Mouse (Mus musculus): ENCODE results near the gene Klrk1.
"Not testable (repeated sequence)": the region's sequence is repeated elsewhere in the genome, so short reads cannot be mapped to it uniquely, and the experiment has no call there.

Klrk1 gene

DNA sequence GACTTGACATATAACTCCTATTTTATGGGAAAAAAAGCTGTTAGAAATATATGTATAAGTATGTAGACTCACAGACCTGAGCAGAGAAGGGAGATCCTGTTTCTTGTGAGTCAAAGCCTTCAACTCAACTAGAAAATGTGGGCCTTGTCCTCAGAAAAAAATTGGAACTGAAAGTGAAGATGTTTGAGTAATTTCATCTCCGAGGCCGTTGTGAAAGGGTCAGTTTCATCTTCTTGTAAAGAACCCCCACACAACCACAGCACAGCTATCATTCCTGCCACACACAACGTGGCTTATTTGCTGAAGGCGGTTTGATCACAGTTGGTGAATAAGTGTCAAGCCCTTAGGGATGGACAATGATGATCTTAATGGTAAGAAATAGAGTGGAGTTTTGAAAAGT lies at the start of gene Klrk1:
Gene Klrk1 (minus strand): TSS at position 130 of the 400 bp plus-strand sequence.
- DNase-seq (ENCODE audit: low read depth, low spot score): no peak

DNA sequence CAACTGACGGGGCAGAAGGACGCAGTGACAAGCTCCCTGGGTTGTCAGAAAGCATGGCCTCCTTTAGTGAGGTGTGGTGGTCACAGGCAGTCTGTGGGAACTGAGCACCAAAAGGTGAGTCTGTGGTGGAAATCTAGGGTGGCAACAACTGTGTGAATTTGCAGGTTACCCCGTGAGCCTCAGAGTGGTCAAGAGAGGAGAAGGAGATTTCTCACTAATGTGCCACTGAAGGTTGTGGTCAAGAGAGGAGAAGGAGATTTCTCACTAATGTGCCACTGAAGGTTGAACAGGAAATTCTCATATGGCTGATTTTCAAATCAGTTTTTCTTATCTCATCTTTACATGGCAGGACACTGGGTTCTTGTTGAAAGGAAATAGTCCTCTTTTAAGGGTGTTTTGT lies 37.6 kb upstream of the Klrk1 start:
- DNase-seq (ENCODE audit: low read depth, low spot score): not testable (repeated sequence)

DNA sequence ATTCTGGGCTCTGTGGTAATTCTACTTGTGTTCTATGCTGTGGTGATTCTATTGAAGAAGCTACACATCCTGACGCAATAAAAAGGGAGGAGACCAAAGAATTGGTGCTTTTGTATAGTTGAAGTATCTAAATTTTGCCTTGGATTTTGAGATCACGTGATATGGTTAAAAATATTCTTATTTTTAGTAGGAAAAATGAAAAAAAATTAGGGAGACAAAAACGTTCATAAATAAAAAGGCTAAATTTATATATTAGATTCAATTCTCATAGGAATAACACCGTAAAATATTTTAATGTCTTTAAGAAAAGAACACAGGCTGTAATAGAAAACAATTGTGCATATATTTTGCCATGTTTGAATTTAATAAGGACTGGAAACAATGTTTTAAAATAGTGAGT lies 36.9 kb upstream of the Klrk1 start, which contains the start of gene Klrc2:
Gene Klrc2 (minus strand): TSS at position 101 of the 400 bp plus-strand sequence.
- not testable (repeated sequence) for DNase-seq (ENCODE audit: low read depth, low spot score)

DNA sequence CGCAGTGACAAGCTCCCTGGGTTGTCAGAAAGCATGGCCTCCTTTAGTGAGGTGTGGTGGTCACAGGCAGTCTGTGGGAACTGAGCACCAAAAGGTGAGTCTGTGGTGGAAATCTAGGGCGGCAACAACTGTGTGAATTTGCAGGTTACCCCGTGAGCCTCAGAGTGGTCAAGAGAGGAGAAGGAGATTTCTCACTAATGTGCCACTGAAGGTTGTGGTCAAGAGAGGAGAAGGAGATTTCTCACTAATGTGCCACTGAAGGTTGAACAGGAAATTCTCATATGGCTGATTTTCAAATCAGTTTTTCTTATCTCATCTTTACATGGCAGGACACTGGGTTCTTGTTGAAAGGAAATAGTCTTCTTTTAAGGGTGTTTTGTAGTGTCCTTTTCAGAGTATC lies 20.4 kb upstream of the Klrk1 start:
- not testable (repeated sequence) for DNase-seq (ENCODE audit: low read depth, low spot score)

DNA sequence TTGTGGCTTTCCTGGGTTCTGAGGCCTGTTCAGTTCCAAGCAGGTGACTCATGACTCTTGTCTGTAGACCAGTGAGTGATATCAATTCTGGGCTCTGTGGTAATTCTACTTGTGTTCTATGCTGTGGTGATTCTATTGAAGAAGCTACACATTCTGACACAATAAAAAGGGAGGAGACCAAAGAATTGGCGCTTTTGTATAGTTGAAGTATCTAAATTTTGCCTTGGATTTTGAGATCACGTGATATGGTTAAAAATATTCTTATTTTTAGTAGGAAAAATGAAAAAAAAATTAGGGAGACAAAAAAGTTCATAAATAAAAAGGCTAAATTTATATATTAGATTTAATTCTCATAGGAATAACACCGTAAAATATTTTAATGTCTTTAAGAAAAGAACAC lies 19.6 kb upstream of the Klrk1 start, which contains the start of gene Klrc3:
Gene Klrc3 (minus strand): TSS at position 101 of the 400 bp plus-strand sequence.
- not testable (repeated sequence) for DNase-seq (ENCODE audit: low read depth, low spot score)

DNA sequence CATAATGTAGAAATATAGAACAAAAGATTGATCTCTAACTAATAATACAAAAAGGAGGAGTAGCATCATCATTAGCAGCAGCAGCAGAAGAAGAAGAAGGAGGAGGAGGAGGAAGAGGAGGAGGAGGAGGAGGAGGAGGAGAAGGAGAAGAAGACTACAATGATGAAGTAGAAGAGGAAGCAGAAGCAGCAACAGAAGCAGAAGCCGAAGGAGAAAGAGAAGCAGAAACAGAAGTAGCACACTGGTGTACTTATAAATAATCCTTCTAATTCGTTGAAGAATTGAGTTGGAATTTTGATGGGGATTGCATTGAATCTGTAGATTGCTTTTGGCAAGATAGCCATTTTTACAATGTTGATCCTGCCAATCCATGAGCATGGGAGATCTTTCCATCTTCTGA lies 7.4 kb upstream of the Klrk1 start:
- DNase-seq (ENCODE audit: low read depth, low spot score): not testable (repeated sequence)

DNA sequence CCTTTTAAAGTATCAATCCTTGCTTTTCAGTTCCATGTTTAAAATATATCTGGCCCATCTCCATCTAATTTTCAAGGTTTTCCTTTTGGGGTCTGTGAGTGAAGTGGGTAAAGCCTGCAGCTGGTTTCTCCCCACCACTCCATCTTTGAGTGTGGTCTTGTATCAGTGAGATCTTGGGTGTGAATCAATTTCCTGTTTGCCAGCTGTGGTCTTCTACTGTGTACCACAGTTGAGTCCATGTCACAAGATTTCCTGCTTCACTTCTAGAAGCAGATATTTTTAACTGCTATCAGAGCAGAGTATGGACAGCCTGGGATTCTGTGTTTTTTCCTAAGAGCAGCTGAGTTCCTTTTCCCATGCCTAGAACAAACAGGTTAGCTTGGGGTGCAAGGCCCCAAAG lies 15.3 kb downstream of the Klrk1 start:
- no peak for DNase-seq (ENCODE audit: low read depth, low spot score)

DNA sequence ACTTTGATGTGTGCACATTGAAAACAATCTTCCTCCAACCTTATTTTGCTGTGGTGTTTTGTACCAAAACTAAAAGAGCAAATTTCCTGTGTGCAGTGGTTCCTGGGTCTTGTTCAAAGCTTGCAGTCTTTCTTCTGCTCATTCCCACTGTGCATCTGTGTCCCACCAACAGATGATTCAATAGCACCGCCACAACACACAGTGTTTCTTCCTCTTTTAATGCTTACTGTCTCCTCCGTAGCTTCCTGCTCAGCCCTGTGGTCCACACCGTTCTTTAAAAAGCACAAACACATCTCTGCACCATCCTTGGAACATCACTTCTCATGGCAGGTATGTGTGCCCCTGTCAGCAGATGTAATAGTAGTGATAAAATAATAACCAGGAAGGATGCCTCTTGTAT lies 32.2 kb downstream of the Klrk1 start, which contains the start of gene Klrd1:
Gene Klrd1 (plus strand): TSS at position 275 of the 400 bp plus-strand sequence.
- no peak for DNase-seq (ENCODE audit: low read depth, low spot score)

DNA sequence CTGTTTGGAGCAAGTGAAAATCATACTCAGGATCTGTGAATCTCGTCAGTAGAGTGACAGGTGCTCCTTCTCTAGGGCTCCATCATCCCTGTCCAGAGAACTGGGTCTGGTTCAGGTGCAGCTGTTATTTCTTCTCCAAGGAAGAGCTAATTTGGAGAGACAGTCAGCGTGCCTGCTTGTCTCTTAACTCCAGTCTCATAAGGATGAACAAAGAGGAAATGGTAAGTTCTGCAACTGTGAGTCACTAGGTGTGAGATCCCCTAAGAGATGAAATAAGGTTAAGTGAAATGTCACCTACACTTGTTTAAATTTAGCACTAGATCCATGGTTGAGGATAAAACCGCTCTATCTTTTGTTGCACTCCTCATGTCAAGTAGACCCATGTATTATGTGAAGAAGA lies 40.6 kb downstream of the Klrk1 start:
- no peak for DNase-seq (ENCODE audit: low read depth, low spot score)

DNA sequence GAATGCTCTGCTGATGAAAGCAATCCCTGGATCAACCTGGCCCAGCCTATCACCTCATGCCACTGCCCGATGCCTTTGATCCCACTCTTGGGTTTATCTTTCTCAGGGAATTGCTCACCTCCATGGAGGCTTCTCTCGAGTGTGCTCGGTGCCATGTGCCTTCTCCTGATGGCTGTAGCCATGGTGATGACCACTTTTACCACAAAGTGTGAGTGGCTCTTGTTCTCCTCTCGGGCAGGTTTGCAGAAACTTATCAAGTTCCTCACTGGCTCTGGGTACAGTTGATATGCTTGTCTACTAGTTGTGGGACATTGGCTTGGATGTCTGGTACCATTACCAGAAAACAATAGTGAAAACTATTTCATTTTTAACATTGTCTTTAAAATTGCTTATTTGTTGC lies 41.8 kb downstream of the Klrk1 start:
- DNase-seq (ENCODE audit: low read depth, low spot score): no peak

DNA sequence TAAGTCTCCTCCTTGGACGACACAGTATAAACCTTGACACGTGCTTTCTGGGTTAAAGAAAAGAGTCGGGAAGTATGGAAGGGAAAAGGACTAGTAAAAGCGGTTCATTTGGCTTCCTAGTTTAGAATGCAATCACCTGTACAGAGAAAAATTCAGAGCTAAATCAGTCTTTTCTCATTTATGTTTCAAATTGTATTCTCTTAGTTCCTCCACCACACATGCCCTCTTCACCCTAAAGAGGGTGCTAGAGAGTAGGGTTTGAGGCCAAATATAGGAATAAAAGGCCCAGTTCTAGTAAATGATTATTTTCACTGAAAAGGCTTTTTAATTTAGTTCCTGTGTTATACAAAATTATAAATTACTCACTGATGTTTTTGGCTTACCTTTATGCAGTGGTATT lies 42.4 kb downstream of the Klrk1 start:
- DNase-seq (ENCODE audit: low read depth, low spot score): no peak

DNA sequence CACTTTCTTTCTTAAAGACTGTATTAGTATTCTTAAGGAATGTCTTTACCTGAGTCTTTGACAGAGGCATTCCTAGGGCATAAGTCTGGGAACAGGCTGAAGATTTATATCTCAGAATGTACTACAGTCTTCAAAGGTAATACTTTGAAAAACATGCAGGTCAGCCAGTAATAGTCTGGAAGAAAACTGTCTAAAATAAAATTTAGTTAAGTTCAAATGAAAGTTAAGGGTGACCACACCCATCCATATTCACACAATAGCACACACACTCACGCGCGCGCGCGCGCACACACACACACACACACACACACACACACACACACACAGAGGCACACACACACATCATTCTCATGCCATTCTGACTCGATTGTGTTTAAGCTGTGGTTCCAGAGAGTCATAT lies 46.1 kb downstream of the Klrk1 start, which contains the start of gene Klre1:
Gene Klre1 (plus strand): TSS at position 301 of the 400 bp plus-strand sequence.
- DNase-seq (ENCODE audit: low read depth, low spot score): no peak

DNA sequence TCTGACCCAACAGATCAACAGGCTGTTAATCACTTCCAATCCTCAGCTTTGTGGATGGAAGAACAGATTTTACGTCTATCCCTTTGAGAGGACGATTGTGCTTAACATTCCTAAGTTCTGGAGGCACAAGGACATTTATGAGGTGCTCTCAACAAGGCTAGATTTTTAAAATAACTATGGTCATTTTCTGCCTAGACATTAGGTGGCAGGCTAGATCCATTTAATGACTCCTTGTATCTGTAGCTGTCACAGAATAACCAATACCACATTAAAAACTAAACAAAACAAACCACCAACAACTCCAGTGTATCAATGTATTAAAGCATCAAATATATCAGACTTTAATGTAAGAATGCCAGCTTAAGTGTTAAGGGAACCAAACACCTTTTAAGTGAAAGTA lies 48.3 kb downstream of the Klrk1 start:
- DNase-seq (ENCODE audit: low read depth, low spot score): no peak

DNA sequence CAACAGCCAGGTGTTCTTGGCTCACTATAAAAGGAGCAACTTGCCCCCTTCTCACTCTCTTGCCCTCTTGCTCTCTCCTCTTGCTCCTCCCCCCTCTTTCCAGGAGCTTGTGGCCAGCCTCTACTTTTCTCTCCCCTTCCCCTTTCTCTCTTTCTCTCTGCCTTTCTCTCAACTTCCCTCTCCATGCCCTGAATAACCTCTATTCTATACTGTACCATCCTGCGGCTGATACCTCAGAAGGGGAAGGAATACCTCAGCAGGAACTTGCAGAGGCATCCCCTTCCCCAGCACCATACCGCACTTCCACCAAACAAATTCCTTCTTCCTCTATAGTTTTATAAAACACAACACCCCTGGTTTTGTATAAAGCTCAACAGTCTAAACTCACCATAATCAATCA lies 58.4 kb downstream of the Klrk1 start:
- no peak for DNase-seq (ENCODE audit: low read depth, low spot score)
